Comparison of ENCODE assay signal across 11 mouse cellular contexts in genomic region chr4:62736904-62737303, GRCm38 (mm10).
DNase-seq lines count a peak whose midpoint lies in the region; ATAC-seq and TF ChIP-seq lines count a peak whose summit lies in the region.
"Had no signal": no experiment of that assay in that cellular context is flagged by ENCODE, and none has a peak within 500 bp of the region (broad histone marks: within the 10 kb centered on the region; RNA-seq: fewer than 3 reads in every experiment).

No protein-coding gene starts in this region.

- ATAC-seq in hindbrain, embryonic 12.5 days (ENCODE audit: low FRiP score), result no peak
- no peak for ATAC-seq in lung, embryonic 14.5 days (ENCODE audit: insufficient read depth)
- ATAC-seq in heart, embryonic 16.5 days (replicated peaks; ENCODE audit: extremely low read depth, insufficient read depth, low FRiP score), result no peak

- DNase-seq in hindbrain, embryonic 10.5 days (ENCODE audit: low spot score), result no peak
- no peak for DNase-seq in lung, embryonic 14.5 days
- DNase-seq in lung, postnatal 36 days, result no peak
- DNase-seq in limb, embryonic 10.5 days (ENCODE audit: low spot score), result no peak
- no peak for DNase-seq in layer of hippocampus, adult 18-20 months (ENCODE audit: low spot score in 2 of 2)
- DNase-seq in cerebellum, postnatal 25 days, result no peak
- DNase-seq: midbrain, embryonic 14.5 days had no signal

- H3K27ac ChIP-seq in hindbrain, embryonic 10.5 days, result peak overlapping the region; percentile 62; the same call in 1 of the 2 replicates
- no peak overlapping the region for H3K27ac ChIP-seq in hindbrain, embryonic 12.5 days
- H3K27ac ChIP-seq in lung, embryonic 14.5 days (ENCODE audit: low read depth), result peak overlapping the region; percentile 91
- peak overlapping the region; percentile 78 for H3K27ac ChIP-seq in heart, embryonic 16.5 days (ENCODE audit: low read length)
- H3K27ac ChIP-seq in limb, embryonic 10.5 days, result peak overlapping the region; percentile 71
- H3K27ac ChIP-seq: embryonic facial prominence, embryonic 12.5 days had no signal

- TF ChIP-seq CTCF in lung, embryonic 14.5 days (IDR thresholded peaks at IDR 0.05; ENCODE audit: low read depth), result no peak

- no peaks in the 10 kb centered on the region for H3K27me3 ChIP-seq in hindbrain, embryonic 10.5 days (ENCODE audit: insufficient read depth, poor library complexity, severe bottlenecking)
- no peaks in the 10 kb centered on the region for H3K27me3 ChIP-seq in hindbrain, embryonic 12.5 days
- no peaks in the 10 kb centered on the region for H3K27me3 ChIP-seq in lung, embryonic 14.5 days (ENCODE audit: insufficient read depth, low read length)
- H3K27me3 ChIP-seq in heart, embryonic 16.5 days (ENCODE audit: control insufficient read depth, insufficient read depth, low read length), result no peaks in the 10 kb centered on the region
- no peaks in the 10 kb centered on the region for H3K27me3 ChIP-seq in limb, embryonic 10.5 days (ENCODE audit: low read depth, poor library complexity, severe bottlenecking)
- H3K27me3 ChIP-seq: embryonic facial prominence, embryonic 12.5 days; hindbrain, embryonic 13.5 days had no signal

- H3K4me1 ChIP-seq in hindbrain, embryonic 10.5 days (replicated peaks), result peaks cover 64% of the 10 kb centered on the region
- H3K4me1 ChIP-seq in hindbrain, embryonic 12.5 days, result peaks cover 36% of the 10 kb centered on the region
- H3K4me1 ChIP-seq in lung, embryonic 14.5 days (ENCODE audit: insufficient read depth), result peaks cover 50% of the 10 kb centered on the region
- H3K4me1 ChIP-seq in heart, embryonic 16.5 days (ENCODE audit: control insufficient read depth, insufficient read depth, low read length), result peaks cover 70% of the 10 kb centered on the region
- peaks cover 72% of the 10 kb centered on the region for H3K4me1 ChIP-seq in limb, embryonic 10.5 days

- no peak overlapping the region for H3K4me2 ChIP-seq in hindbrain, embryonic 12.5 days (replicated peaks)
- no peak overlapping the region for H3K4me2 ChIP-seq in lung, embryonic 14.5 days
- H3K4me2 ChIP-seq in heart, embryonic 16.5 days (ENCODE audit: low read depth, low read length), result no peak overlapping the region
- H3K4me2 ChIP-seq: embryonic facial prominence, embryonic 12.5 days; hindbrain, embryonic 13.5 days had no signal

- H3K9ac ChIP-seq in hindbrain, embryonic 12.5 days, result no peak overlapping the region
- H3K9ac ChIP-seq in lung, embryonic 14.5 days, result no peak overlapping the region
- peak overlapping the region; percentile 50 for H3K9ac ChIP-seq in heart, embryonic 16.5 days (ENCODE audit: low read length)
- H3K9ac ChIP-seq: embryonic facial prominence, embryonic 12.5 days had no signal

- H3K4me3 ChIP-seq in hindbrain, embryonic 10.5 days, result no peak overlapping the region
- no peak overlapping the region for H3K4me3 ChIP-seq in hindbrain, embryonic 12.5 days
- H3K4me3 ChIP-seq in lung, embryonic 14.5 days (ENCODE audit: low read depth, low read length), result no peak overlapping the region
- no peak overlapping the region for H3K4me3 ChIP-seq in heart, embryonic 16.5 days (ENCODE audit: low read length)
- no peak overlapping the region for H3K4me3 ChIP-seq in limb, embryonic 10.5 days
- H3K4me3 ChIP-seq: embryonic facial prominence, embryonic 12.5 days; hindbrain, embryonic 13.5 days had no signal

- no peaks in the 10 kb centered on the region for H3K9me3 ChIP-seq in hindbrain, embryonic 10.5 days
- H3K9me3 ChIP-seq in hindbrain, embryonic 12.5 days (replicated peaks), result no peaks in the 10 kb centered on the region
- no peaks in the 10 kb centered on the region; the same call in 1 of the 2 replicates for H3K9me3 ChIP-seq in lung, embryonic 14.5 days (ENCODE audit: low read depth, low read length)
- no peaks in the 10 kb centered on the region for H3K9me3 ChIP-seq in heart, embryonic 16.5 days (replicated peaks; ENCODE audit: control insufficient read depth, low read length)
- H3K9me3 ChIP-seq in limb, embryonic 10.5 days (replicated peaks), result no peaks in the 10 kb centered on the region
- H3K9me3 ChIP-seq: embryonic facial prominence, embryonic 12.5 days; hindbrain, embryonic 13.5 days had no signal

- WGBS in hindbrain, embryonic 10.5 days, result 78% methylated on average over 3 of the region's 3 CpGs
- WGBS in hindbrain, embryonic 12.5 days, result 89% methylated on average over 3 of the region's 3 CpGs
- WGBS in lung, embryonic 14.5 days, result 58% methylated on average over 3 of the region's 3 CpGs
- 40% methylated on average over 3 of the region's 3 CpGs for WGBS in heart, embryonic 16.5 days
- 86% methylated on average over 3 of the region's 3 CpGs for WGBS in limb, embryonic 10.5 days

- no peaks in the 10 kb centered on the region for H3K36me3 ChIP-seq in hindbrain, embryonic 10.5 days
- H3K36me3 ChIP-seq in hindbrain, embryonic 12.5 days, result no peaks in the 10 kb centered on the region
- no peaks in the 10 kb centered on the region for H3K36me3 ChIP-seq in lung, embryonic 14.5 days (ENCODE audit: insufficient read depth)
- no peaks in the 10 kb centered on the region for H3K36me3 ChIP-seq in heart, embryonic 16.5 days (ENCODE audit: control insufficient read depth, insufficient read depth)
- no peaks in the 10 kb centered on the region for H3K36me3 ChIP-seq in limb, embryonic 10.5 days
- H3K36me3 ChIP-seq: embryonic facial prominence, embryonic 12.5 days; hindbrain, embryonic 13.5 days had no signal
